9 mouse cellular contexts compared by ENCODE assay signal in the genomic region with DNA sequence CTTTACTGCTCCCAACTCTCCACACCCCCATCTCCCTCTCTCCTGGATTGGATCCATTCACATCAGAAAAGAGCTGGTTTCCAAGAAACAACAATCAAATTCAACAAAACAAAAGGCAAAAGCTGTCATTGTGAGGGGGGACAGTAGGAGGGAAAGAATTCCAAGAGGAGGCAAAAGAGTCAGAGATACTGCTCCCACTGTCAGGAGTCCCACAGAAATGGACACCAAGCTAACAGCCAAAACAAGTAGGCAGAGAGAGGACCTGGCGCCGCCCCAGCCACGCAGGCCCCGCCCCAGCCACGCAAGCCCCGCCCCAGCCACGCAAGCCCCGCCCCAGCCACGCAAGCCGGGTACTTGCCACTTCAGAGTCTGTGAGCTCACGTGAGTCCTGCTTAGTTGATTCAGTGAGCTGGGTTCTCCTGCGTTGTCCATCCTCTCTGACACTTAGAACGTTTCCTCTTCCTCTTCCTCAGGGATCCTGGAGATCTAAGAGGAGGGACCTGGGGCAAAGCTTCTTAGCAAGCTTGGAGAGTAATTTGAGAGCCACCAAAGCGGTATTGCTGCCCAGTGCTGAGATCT. TPM values are rescaled to one million over a fixed set of nuclear protein-coding genes. Genes with fewer than 3 reads are reported as not detected.
A peak's percentile ranks its signal among the peaks of the same experiment; 100 is the strongest.
DNase-seq lines count a peak whose midpoint lies in the region; ATAC-seq and TF ChIP-seq lines count a peak whose summit lies in the region.
"Had no signal": no experiment of that assay in that cellular context is flagged by ENCODE, and none has a peak within 500 bp of the region (broad histone marks: within the 10 kb centered on the region; RNA-seq: fewer than 3 reads in every experiment).

No protein-coding gene starts in this region.

- TF ChIP-seq POLR2A in testis, adult 2 months (IDR thresholded peaks at IDR 0.05; ENCODE audit: control insufficient read depth, low read depth, low read length), result no peak

- no peak for DNase-seq in kidney, adult 8-10 months
- DNase-seq in limb, embryonic 11.5 days (ENCODE audit: low spot score), result peak; percentile 27
- DNase-seq in urinary bladder, postnatal 36 days (ENCODE audit: low spot score in 2 of 2), result no peak
- DNase-seq in embryo, embryonic 10.5 days (ENCODE audit: low spot score), result no peak

- no peak overlapping the region for H3K9ac ChIP-seq in kidney, embryonic 14.5 days (ENCODE audit: low read depth, low read length)
- no peak overlapping the region for H3K9ac ChIP-seq in embryonic facial prominence, embryonic 13.5 days
- H3K9ac ChIP-seq in limb, embryonic 11.5 days (ENCODE audit: low read length), result no peak overlapping the region
- H3K9ac ChIP-seq in forebrain, embryonic 15.5 days (replicated peaks), result no peak overlapping the region

- H3K27me3 ChIP-seq in kidney, embryonic 14.5 days (ENCODE audit: control insufficient read depth, insufficient read depth, low read length), result no peaks in the 10 kb centered on the region
- no peaks in the 10 kb centered on the region for H3K27me3 ChIP-seq in embryonic facial prominence, embryonic 13.5 days
- H3K27me3 ChIP-seq in limb, embryonic 11.5 days (ENCODE audit: control insufficient read depth, insufficient read depth, low read length), result no peaks in the 10 kb centered on the region
- no peaks in the 10 kb centered on the region for H3K27me3 ChIP-seq in testis, adult 2 months (ENCODE audit: control insufficient read depth, insufficient read depth, low read length)
- no peaks in the 10 kb centered on the region for H3K27me3 ChIP-seq in forebrain, embryonic 15.5 days

- no peak overlapping the region for H3K4me2 ChIP-seq in kidney, embryonic 14.5 days (replicated peaks; ENCODE audit: low read depth, low read length)
- H3K4me2 ChIP-seq in embryonic facial prominence, embryonic 13.5 days, result peak overlapping the region; percentile 9; the same call in 1 of the 2 replicates
- no peak overlapping the region for H3K4me2 ChIP-seq in limb, embryonic 11.5 days (ENCODE audit: low read depth, severe bottlenecking)
- H3K4me2 ChIP-seq in forebrain, embryonic 15.5 days (replicated peaks), result no peak overlapping the region

- no peak for ATAC-seq in kidney, embryonic 14.5 days (ENCODE audit: low FRiP score, low TSS enrichment)
- no peak for ATAC-seq in embryonic facial prominence, embryonic 13.5 days (ENCODE audit: insufficient number of reproducible peaks, insufficient read depth, low FRiP score, low TSS enrichment, low read depth)
- ATAC-seq in limb, embryonic 11.5 days (ENCODE audit: insufficient number of reproducible peaks, low FRiP score, low TSS enrichment, low read depth), result no peak
- ATAC-seq in forebrain, embryonic 15.5 days (replicated peaks), result no peak
- ATAC-seq: hindbrain, postnatal 0 days had no signal

- 44% methylated on average over 14 of the region's 14 CpGs for WGBS in kidney, embryonic 14.5 days
- WGBS in embryonic facial prominence, embryonic 13.5 days, result 52% methylated on average over 14 of the region's 14 CpGs
- WGBS in limb, embryonic 11.5 days, result 47% methylated on average over 14 of the region's 14 CpGs
- 49% methylated on average over 14 of the region's 14 CpGs for WGBS in forebrain, embryonic 15.5 days

- H3K4me3 ChIP-seq in kidney, embryonic 14.5 days (ENCODE audit: low read length), result no peak overlapping the region
- no peak overlapping the region for H3K4me3 ChIP-seq in embryonic facial prominence, embryonic 13.5 days
- H3K4me3 ChIP-seq in limb, embryonic 11.5 days (ENCODE audit: low read depth, low read length), result no peak overlapping the region
- H3K4me3 ChIP-seq in testis, adult 2 months (ENCODE audit: control insufficient read depth, low read depth, low read length), result peak overlapping the region; percentile 53; the same call in 1 of the 2 replicates
- no peak overlapping the region for H3K4me3 ChIP-seq in forebrain, embryonic 15.5 days

- H3K27ac ChIP-seq in kidney, embryonic 14.5 days (ENCODE audit: low read depth, low read length), result peak overlapping the region; percentile 32; the same call in 1 of the 2 replicates
- H3K27ac ChIP-seq in embryonic facial prominence, embryonic 13.5 days, result peak overlapping the region; percentile 11; the same call in 1 of the 2 replicates
- no peak overlapping the region for H3K27ac ChIP-seq in limb, embryonic 11.5 days (replicated peaks; ENCODE audit: low read depth, low read length)
- no peak overlapping the region for H3K27ac ChIP-seq in testis, adult 2 months (ENCODE audit: control insufficient read depth, insufficient read depth, low read depth, low read length)
- no peak overlapping the region for H3K27ac ChIP-seq in forebrain, embryonic 15.5 days (replicated peaks)
- H3K27ac ChIP-seq: hindbrain, postnatal 0 days had no signal

- peaks cover 8% of the 10 kb centered on the region for H3K9me3 ChIP-seq in kidney, embryonic 14.5 days (ENCODE audit: control insufficient read depth, low read length)
- peaks cover 5% of the 10 kb centered on the region; the same call in 1 of the 2 replicates for H3K9me3 ChIP-seq in embryonic facial prominence, embryonic 13.5 days
- no peaks in the 10 kb centered on the region; the same call in 1 of the 2 replicates for H3K9me3 ChIP-seq in limb, embryonic 11.5 days (ENCODE audit: control insufficient read depth, low read length)
- H3K9me3 ChIP-seq in forebrain, embryonic 15.5 days, result no peaks in the 10 kb centered on the region

- H3K4me1 ChIP-seq in kidney, embryonic 14.5 days (ENCODE audit: control insufficient read depth, insufficient read depth, low read length), result peaks cover 12% of the 10 kb centered on the region; the same call in 1 of the 2 replicates
- H3K4me1 ChIP-seq in embryonic facial prominence, embryonic 13.5 days, result peaks cover 17% of the 10 kb centered on the region; the same call in 1 of the 2 replicates
- no peaks in the 10 kb centered on the region for H3K4me1 ChIP-seq in limb, embryonic 11.5 days (ENCODE audit: control insufficient read depth, insufficient read depth, low read length)
- H3K4me1 ChIP-seq in testis, adult 2 months (ENCODE audit: control insufficient read depth, insufficient read depth, low read length), result peaks cover 5% of the 10 kb centered on the region; the same call in 1 of the 2 replicates
- H3K4me1 ChIP-seq in forebrain, embryonic 15.5 days, result no peaks in the 10 kb centered on the region

- no peaks in the 10 kb centered on the region for H3K36me3 ChIP-seq in kidney, embryonic 14.5 days (ENCODE audit: control insufficient read depth, insufficient read depth, low read length)
- H3K36me3 ChIP-seq in embryonic facial prominence, embryonic 13.5 days, result no peaks in the 10 kb centered on the region
- H3K36me3 ChIP-seq in limb, embryonic 11.5 days (ENCODE audit: control insufficient read depth, insufficient read depth, low read length), result no peaks in the 10 kb centered on the region
- H3K36me3 ChIP-seq in testis, adult 2 months (ENCODE audit: control insufficient read depth, insufficient read depth, low read length), result no peaks in the 10 kb centered on the region
- H3K36me3 ChIP-seq in forebrain, embryonic 15.5 days, result no peaks in the 10 kb centered on the region

- TF ChIP-seq CTCF in testis, adult 2 months (IDR thresholded peaks at IDR 0.05; ENCODE audit: control insufficient read depth, insufficient read depth, insufficient replicate concordance, low read depth, low read length), result no peak

RNA-seq across cellular contexts. Expression of a gene that starts 19.5 kb away (rescaled TPM):
- 8.1 and 9.4 TPM in 2 replicates for polyA plus RNA-seq in kidney, embryonic 14.5 days (2014; fragmentation: Nextera tagmentation; extraction: Ambion mirVana)
- 6.2 and 7.5 TPM in 2 replicates for polyA plus RNA-seq in embryonic facial prominence, embryonic 13.5 days (2015; fragmentation: Nextera tagmentation; extraction: Ambion mirVana)
- polyA plus RNA-seq in limb, embryonic 11.5 days (2014; fragmentation: Nextera tagmentation; extraction: Ambion mirVana), result 5.6 and 6.0 TPM in 2 replicates
- polyA plus RNA-seq in testis, adult 2 months (2012; rRNA removed), result 0.93 and 1.8 TPM in 2 replicates
- 5.7 and 6.1 TPM in 2 replicates for polyA plus RNA-seq in forebrain, embryonic 15.5 days (2015; fragmentation: Nextera tagmentation; extraction: Ambion mirVana)

Comparison
In these comparisons a context has a peak if more than half of its experiments do, and no peak if none do; other contexts are left out.
1. H3K27ac ChIP-seq: peak in kidney, embryonic 14.5 days (single experiment) and embryonic facial prominence, embryonic 13.5 days (single experiment); none in limb, embryonic 11.5 days (single experiment), testis, adult 2 months (single experiment) and forebrain, embryonic 15.5 days (single experiment).